Mouse (Mus musculus) heart, postnatal 36 days (tissue): ENCODE measurements around the gene 1700086D15Rik. TPM values are rescaled to one million over a fixed set of nuclear protein-coding genes. Genes with fewer than 3 reads are reported as not detected.

Experiments used
- DNase-seq, 2 experiments: peaks; one replicate each; pipeline ENCODE4 v3.0.0; 2021 to 2022
- intact Hi-C: fragments of 180-260 bp; cut with DNase I; formaldehyde crosslinking; loops from one replicate; pipeline ENCODE4 v1.15.1; 2025
- total RNA-seq, 2 experiments: library from RNA; stranded (reverse); gene quantifications; 2 replicates each; pipeline ENCODE4 v1.2.3; 2021

Gene 1700086D15Rik
- not detected for total RNA-seq

- intact Hi-C loops = loop anchor here (5.0 kb wide), 1 partner anchor 97 kb away; no protein-coding TSS in a partner anchor
- no peak for DNase-seq
These were observed at the start of gene 1700086D15Rik for GRCm38 (mm10) chr11:65159791-65160190. Gene 1700086D15Rik (minus strand): TSS chr11:65159891.

GRCm38 (mm10) chr11:65209441-65209840 lies 49.8 kb upstream of the 1700086D15Rik start:
- intact Hi-C loops = loop anchor here (5.0 kb wide), 3 partner anchors 53 to 158 kb away; no protein-coding TSS in a partner anchor
- peak; percentile 53 to 66 for DNase-seq

- intact Hi-C loops = loop anchor here (5.0 kb wide), 3 partner anchors 57 to 162 kb away; no protein-coding TSS in a partner anchor
- DNase-seq = peak; percentile 39 to 57
These were observed 45.6 kb upstream of the 1700086D15Rik start for GRCm38 (mm10) chr11:65205306-65205705.

GRCm38 (mm10) chr11:65204651-65205050 lies 45.0 kb upstream of the 1700086D15Rik start:
- intact Hi-C loops = loop anchor here (5.0 kb wide), 3 partner anchors 58 to 163 kb away; no protein-coding TSS in a partner anchor

GRCm38 (mm10) chr11:65203020-65203419 lies 43.3 kb upstream of the 1700086D15Rik start:
- intact Hi-C loops = no loop called here
- no peak for DNase-seq

More at GRCm38 (mm10) chr11:65204651-65205050, 45.0 kb upstream of the 1700086D15Rik start:
- no peak for DNase-seq

- intact Hi-C loops = no loop called here
- DNase-seq = no peak
These were observed 42.5 kb upstream of the 1700086D15Rik start for GRCm38 (mm10) chr11:65202236-65202635.

GRCm38 (mm10) chr11:65198026-65198425 lies 38.3 kb upstream of the 1700086D15Rik start:
- intact Hi-C loops = loop anchor here (5.0 kb wide), 2 partner anchors 69 to 434 kb away; partner anchors contain the start of gene Myocd
- no peak for DNase-seq

GRCm38 (mm10) chr11:65197280-65197679 lies 37.6 kb upstream of the 1700086D15Rik start:
- DNase-seq = peak; percentile 71 to 75
- intact Hi-C loops = loop anchor here (2.0 to 5.0 kb wide), 3 partner anchors 70 to 482 kb away; partner anchors contain the start of gene Myocd

GRCm38 (mm10) chr11:65186974-65187373 lies 27.3 kb upstream of the 1700086D15Rik start:
- DNase-seq = no peak
- intact Hi-C loops = no loop called here

GRCm38 (mm10) chr11:65185114-65185513 lies 25.4 kb upstream of the 1700086D15Rik start:
- intact Hi-C loops = no loop called here
- DNase-seq = no peak

GRCm38 (mm10) chr11:65170121-65170750 lies 10.5 kb upstream of the 1700086D15Rik start:
- DNase-seq = no peak
- intact Hi-C loops = no loop called here

GRCm38 (mm10) chr11:65162767-65163120 lies 3.1 kb upstream of the 1700086D15Rik start, which contains the start of gene Arhgap44:
Gene Arhgap44 (minus strand): TSS chr11:65162961.
- DNase-seq = peak; percentile 66 to 70
- intact Hi-C loops = loop anchor here (5.0 kb wide), 1 partner anchor 100 kb away; no protein-coding TSS in a partner anchor

- DNase-seq = no peak
- intact Hi-C loops = loop anchor here (5.0 kb wide), 1 partner anchor 100 kb away; no protein-coding TSS in a partner anchor
These were observed 2.4 kb upstream of the 1700086D15Rik start for GRCm38 (mm10) chr11:65161881-65162766.

GRCm38 (mm10) chr11:65160991-65161880 lies 1.5 kb upstream of the 1700086D15Rik start:
- intact Hi-C loops = loop anchor here (5.0 kb wide), 1 partner anchor 99 kb away; no protein-coding TSS in a partner anchor
- DNase-seq = no peak

- DNase-seq = no peak
- intact Hi-C loops = no loop called here
These were observed 1.1 kb downstream of the 1700086D15Rik start for GRCm38 (mm10) chr11:65158658-65158990.

GRCm38 (mm10) chr11:65157966-65158657 lies 1.6 kb downstream of the 1700086D15Rik start:
- no peak for DNase-seq
- intact Hi-C loops = no loop called here

GRCm38 (mm10) chr11:65153006-65153405 lies 6.7 kb downstream of the 1700086D15Rik start:
- intact Hi-C loops = no loop called here

GRCm38 (mm10) chr11:65148441-65148840 lies 11.2 kb downstream of the 1700086D15Rik start:
- no peak for DNase-seq
- intact Hi-C loops = no loop called here

More at GRCm38 (mm10) chr11:65153006-65153405, 6.7 kb downstream of the 1700086D15Rik start:
- no peak for DNase-seq

GRCm38 (mm10) chr11:65142838-65143417 lies 16.8 kb downstream of the 1700086D15Rik start:
- no peak for DNase-seq
- intact Hi-C loops = no loop called here
